Mouse (Mus musculus) CD4-positive, CD25-positive, alpha-beta regulatory T cell, adult 4 months (primary cell): ENCODE measurements around the gene Olfr846. TPM values are rescaled to one million over a fixed set of nuclear protein-coding genes. Genes with fewer than 3 reads are reported as not detected.

ENCODE experiments used
- ATAC-seq: one replicate; pipeline ENCODE4 v1.8.0; 2017
- polyA plus RNA-seq, 2 experiments: library from polyadenylated mRNA; unstranded; fragments of 100-300 nt; shearing (Covaris generic); gene quantifications; one replicate each; pipeline ENCODE4 v1.2.1; 2017

Olfr846 gene
- not detected for polyA plus RNA-seq

DNA sequence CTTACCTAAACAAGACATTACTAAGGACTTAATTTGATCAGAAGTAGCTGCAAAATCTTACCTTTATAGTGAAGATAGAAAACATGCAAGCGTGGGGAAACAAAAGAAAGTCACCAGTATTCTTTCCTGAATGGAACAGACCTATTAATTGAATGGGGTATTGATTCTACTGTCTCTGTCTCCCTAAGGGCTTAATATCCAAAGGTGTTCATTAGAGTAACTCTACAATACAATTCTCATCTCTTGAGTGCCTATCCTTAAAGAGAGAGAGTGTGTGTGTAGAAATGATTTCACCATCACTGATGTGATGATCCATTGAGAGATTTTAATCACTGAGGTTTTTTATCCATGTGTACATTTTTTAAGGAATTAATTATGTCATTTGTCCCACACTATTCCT is at the start of gene Olfr846:
Olfr846 (minus strand) TSS at position 101 of the 400 bp plus-strand sequence.
- ATAC-seq = no peak

DNA sequence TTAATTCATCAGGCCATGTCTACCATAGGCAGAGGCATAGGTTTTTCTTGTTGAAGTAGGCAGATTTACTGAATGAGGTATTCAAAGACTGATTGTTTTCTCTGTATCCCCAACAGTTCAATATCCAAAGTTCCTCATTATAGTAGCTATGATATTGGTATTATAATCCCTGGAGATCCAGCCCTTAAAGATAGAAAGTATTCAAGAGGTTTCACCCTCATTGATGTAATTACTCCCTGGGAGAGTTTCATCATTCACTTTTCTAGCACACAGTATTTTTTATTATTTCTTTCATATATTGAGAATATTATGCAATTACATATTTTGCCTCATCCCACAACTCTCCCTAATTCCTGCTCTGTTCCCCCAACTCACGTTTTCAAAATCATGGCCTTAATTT is 14.8 kb upstream of the Olfr846 start, which contains the start of gene Olfr847:
Olfr847 (minus strand) TSS at position 101 of the 400 bp plus-strand sequence.
- ATAC-seq = no peak

DNA sequence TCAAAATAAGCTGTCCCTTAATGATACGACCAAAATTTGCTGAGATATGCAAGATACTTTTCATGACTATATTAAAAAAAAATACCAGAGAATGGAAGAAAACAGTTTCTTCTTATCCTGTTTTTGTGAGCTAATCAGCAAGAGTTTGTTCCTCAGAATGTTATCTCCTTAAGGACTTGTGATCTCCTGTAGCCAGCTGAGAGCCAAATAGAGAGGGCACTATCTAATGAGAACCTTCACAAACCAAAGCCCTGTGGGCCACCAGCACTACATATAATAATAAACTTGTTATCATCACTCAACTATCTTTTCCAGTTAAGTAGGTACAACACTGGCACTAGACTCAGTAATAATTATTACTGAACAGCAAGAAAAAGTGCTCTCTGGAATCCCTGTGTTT is 27.6 kb downstream of the Olfr846 start, which contains the start of gene Olfr845:
Olfr845 (plus strand) TSS at position 301 of the 400 bp plus-strand sequence.
- ATAC-seq = no peak

- no peak for ATAC-seq
These were observed 47.8 kb downstream of the Olfr846 start, which contains the start of gene Olfr844 for GRCm38 (mm10) chr9:19316047-19316446. Olfr844 (plus strand) TSS chr9:19316347.

Other genes starting within 250 kb of the Olfr846 start
- gene Olfr836, start 243.6 kb downstream of the Olfr846 start, polyA plus RNA-seq = not detected
- gene Olfr837, start 227.7 kb downstream of the Olfr846 start, polyA plus RNA-seq = under 1 TPM in 1 of 2 experiments, not detected in 1; 0.22 TPM
- not detected for gene Olfr839-ps1, start 186.7 kb downstream of the Olfr846 start, polyA plus RNA-seq
- gene Olfr843, start 112.0 kb downstream of the Olfr846 start, polyA plus RNA-seq = not detected
- not detected for gene Olfr844, start 47.7 kb downstream of the Olfr846 start, polyA plus RNA-seq
- gene Olfr845, start 27.5 kb downstream of the Olfr846 start, polyA plus RNA-seq = not detected
- gene Olfr847, start 14.7 kb upstream of the Olfr846 start, polyA plus RNA-seq = not detected
- not detected for gene Olfr849, start 76.3 kb upstream of the Olfr846 start, polyA plus RNA-seq
- not detected for gene Olfr850, start 114.2 kb upstream of the Olfr846 start, polyA plus RNA-seq
- not detected for gene Olfr851, start 129.3 kb upstream of the Olfr846 start, polyA plus RNA-seq
- gene Olfr853, start 177.1 kb upstream of the Olfr846 start, polyA plus RNA-seq = not detected
- not detected for gene Olfr854, start 203.4 kb upstream of the Olfr846 start, polyA plus RNA-seq
- gene Olfr855, start 218.6 kb upstream of the Olfr846 start, polyA plus RNA-seq = not detected